Mouse (Mus musculus) embryo, embryonic 10 days (tissue): ENCODE measurements at regions not wholly inside any gene's neighbourhood (a gene's known extent, or its start where the extent isn't known, plus 50 kb on each side); places are given as distances from the start of the nearest gene placed in this dataset.

Source experiments
- DNase-seq: peaks from one replicate; pipeline ENCODE4 v3.0.0-alpha.2; 2015; ENCODE audit warnings: low spot score

GRCm38 (mm10) chr8:115549112-115549511, 158.5 kb downstream of the Maf start:
- no peak for DNase-seq

- DNase-seq, result no peak
These were observed 163.5 kb downstream of the Maf start for GRCm38 (mm10) chr8:115544067-115544466.

GRCm38 (mm10) chr8:115542935-115543334, 164.7 kb downstream of the Maf start:
- DNase-seq, result no peak

GRCm38 (mm10) chr8:115539600-115539999, 168.0 kb downstream of the Maf start:
- DNase-seq, result no peak

GRCm38 (mm10) chr8:115538236-115538635, 169.4 kb downstream of the Maf start:
- DNase-seq, result no peak

- no peak for DNase-seq
These were observed 169.8 kb downstream of the Maf start for GRCm38 (mm10) chr8:115537761-115538160.

GRCm38 (mm10) chr8:115536554-115537346, 170.8 kb downstream of the Maf start:
- DNase-seq, result no peak

GRCm38 (mm10) chr8:115536001-115536400, 171.6 kb downstream of the Maf start:
- DNase-seq, result no peak

- DNase-seq, result peak; percentile 40
These were observed 173.6 kb downstream of the Maf start for GRCm38 (mm10) chr8:115534030-115534429.

GRCm38 (mm10) chr8:115531343-115531742, 176.3 kb downstream of the Maf start:
- DNase-seq, result no peak

GRCm38 (mm10) chr8:115529568-115530342, 177.8 kb downstream of the Maf start:
- peak; percentile 44 for DNase-seq

- DNase-seq, result no peak
These were observed 178.7 kb downstream of the Maf start for GRCm38 (mm10) chr8:115528879-115529278.

GRCm38 (mm10) chr8:115525149-115525548, 182.4 kb downstream of the Maf start:
- DNase-seq, result no peak

- no peak for DNase-seq
These were observed 182.9 kb downstream of the Maf start for GRCm38 (mm10) chr8:115524713-115525112.

- peak; percentile 40 for DNase-seq
These were observed 185.1 kb downstream of the Maf start for GRCm38 (mm10) chr8:115522527-115522926.

GRCm38 (mm10) chr8:115515647-115516046, 191.9 kb downstream of the Maf start:
- no peak for DNase-seq

- DNase-seq, result no peak
These were observed 193.1 kb downstream of the Maf start for GRCm38 (mm10) chr8:115514485-115514884.

- no peak for DNase-seq
These were observed 200.4 kb downstream of the Maf start for GRCm38 (mm10) chr8:115507180-115507579.

GRCm38 (mm10) chr8:115506741-115507140, 200.9 kb downstream of the Maf start:
- DNase-seq, result no peak

- no peak for DNase-seq
These were observed 211.6 kb downstream of the Maf start for GRCm38 (mm10) chr8:115496016-115496415.

GRCm38 (mm10) chr8:115494353-115494752, 213.2 kb downstream of the Maf start:
- DNase-seq, result no peak

- DNase-seq, result no peak
These were observed 220.7 kb downstream of the Maf start for GRCm38 (mm10) chr8:115486904-115487303.

- DNase-seq, result peak; percentile 33
These were observed 226.5 kb downstream of the Maf start for GRCm38 (mm10) chr8:115481136-115481535.
